Mouse (Mus musculus): ENCODE data around the gene Fance.

DNA sequence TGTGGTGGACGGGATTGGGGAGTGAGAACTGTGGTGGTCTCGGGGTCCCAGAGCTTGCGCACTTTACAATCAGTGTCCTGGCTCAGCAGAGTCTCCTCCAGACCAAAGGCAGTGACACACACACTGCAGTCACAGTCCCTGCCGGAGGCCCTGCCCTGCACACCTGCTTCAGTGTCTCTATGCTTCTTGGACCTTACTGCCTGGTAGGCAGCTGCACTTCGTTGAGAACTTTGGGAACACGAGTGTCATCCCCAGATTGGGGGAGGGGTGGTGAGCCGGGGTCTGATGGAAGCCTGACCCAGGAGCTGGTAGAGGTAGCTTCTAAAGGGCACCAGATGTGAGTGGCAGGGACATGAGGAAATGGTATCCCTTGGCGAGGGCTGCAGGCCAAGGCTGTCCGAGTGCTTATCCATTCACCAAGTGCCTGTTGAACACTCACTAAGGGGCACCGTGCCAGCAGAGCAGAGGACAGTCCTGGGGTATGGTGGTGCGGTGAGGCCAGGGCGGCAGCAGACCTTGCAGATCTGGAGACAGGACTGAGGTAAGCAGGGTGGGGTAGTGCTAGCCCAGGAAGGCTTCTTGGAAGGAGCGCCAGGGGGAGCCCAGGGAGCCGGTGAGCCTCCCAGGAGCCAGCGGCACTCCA lies 33.4 kb upstream of the Fance start:
- TF ChIP-seq CTCF (IDR thresholded peaks at IDR 0.05; ENCODE audit: extremely low read depth, insufficient read depth, low read length) (no peak), POLR2A (IDR thresholded peaks at IDR 0.05; ENCODE audit: extremely low read depth, insufficient read depth, low read length) (no peak)
